Mouse (Mus musculus): ENCODE measurements around the gene Triobp. TPM values are rescaled to one million over a fixed set of nuclear protein-coding genes. Genes with fewer than 3 reads are reported as not detected.
A peak's percentile ranks its signal among the peaks of the same experiment; 100 is the strongest.

The Triobp gene
- polyA plus RNA-seq, 1 experiment from 2014 or later: 44.7 TPM

- Histone ChIP-seq H3K27ac (peak overlapping the region; percentile 96), H3K9ac (peak overlapping the region; percentile 85), H3K27me3 (no peaks in the 10 kb centered on the region), H3K4me2 (replicated peaks) (peak overlapping the region; percentile 96), H3K4me3 (peak overlapping the region; percentile 72), H3K4me1 (peaks cover 35% of the 10 kb centered on the region), H3K36me3 (peaks cover 16% of the 10 kb centered on the region), H3K9me3 (replicated peaks) (no peaks in the 10 kb centered on the region)
- ATAC-seq (ENCODE audit: low FRiP score): peak; percentile 68
- WGBS: under 1% methylated on average over 67 of the region's 87 CpGs
Observed at GRCm38 (mm10) chr15:78914091-78914822, 33.3 kb upstream of the Triobp start.

- H3K27ac ChIP-seq: peak overlapping the region; percentile 96
- no peaks in the 10 kb centered on the region for H3K27me3 ChIP-seq
- H3K9ac ChIP-seq: peak overlapping the region; percentile 85
- no peak for ATAC-seq (ENCODE audit: low FRiP score)
- 52% methylated on average over 8 of the region's 8 CpGs for WGBS
- H3K4me2 ChIP-seq (replicated peaks): peak overlapping the region; percentile 96
- no peaks in the 10 kb centered on the region for H3K9me3 ChIP-seq (replicated peaks)
- H3K36me3 ChIP-seq: peaks cover 22% of the 10 kb centered on the region
- H3K4me3 ChIP-seq: peak overlapping the region; percentile 72
- peaks cover 35% of the 10 kb centered on the region for H3K4me1 ChIP-seq
Observed at GRCm38 (mm10) chr15:78914823-78915659, 32.5 kb upstream of the Triobp start.

GRCm38 (mm10) chr15:78915660-78916017 is 31.9 kb upstream of the Triobp start:
- peak; percentile 23 for ATAC-seq (ENCODE audit: low FRiP score)
- 5% methylated on average over 8 of the region's 8 CpGs for WGBS
- H3K4me1 ChIP-seq: peaks cover 35% of the 10 kb centered on the region

GRCm38 (mm10) chr15:78916052-78916826 is 31.3 kb upstream of the Triobp start:
- Histone ChIP-seq H3K9ac (peak overlapping the region; percentile 85), H3K4me2 (replicated peaks) (peak overlapping the region; percentile 96), H3K27ac (peak overlapping the region; percentile 42), H3K9me3 (replicated peaks) (no peaks in the 10 kb centered on the region), H3K4me3 (peak overlapping the region; percentile 72), H3K36me3 (peaks cover 22% of the 10 kb centered on the region), H3K4me1 (peaks cover 35% of the 10 kb centered on the region), H3K27me3 (no peaks in the 10 kb centered on the region)
- 38% methylated on average over 12 of the region's 12 CpGs for whole genome bisulfite sequencing
- ATAC-seq (ENCODE audit: low FRiP score): peak; percentile 5; the same call in 1 of the 2 replicates

More at GRCm38 (mm10) chr15:78915660-78916017, 31.9 kb upstream of the Triobp start:
- H3K27me3 ChIP-seq: no peaks in the 10 kb centered on the region
- H3K4me2 ChIP-seq (replicated peaks): peak overlapping the region; percentile 96
- peaks cover 22% of the 10 kb centered on the region for H3K36me3 ChIP-seq
- peak overlapping the region; percentile 42 for H3K27ac ChIP-seq
- peak overlapping the region; percentile 72 for H3K4me3 ChIP-seq
- peak overlapping the region; percentile 85 for H3K9ac ChIP-seq
- H3K9me3 ChIP-seq (replicated peaks): no peaks in the 10 kb centered on the region

- Histone ChIP-seq H3K4me2 (replicated peaks) (no peak overlapping the region), H3K36me3 (peaks cover 22% of the 10 kb centered on the region), H3K4me3 (no peak overlapping the region), H3K27ac (no peak overlapping the region), H3K9me3 (replicated peaks) (no peaks in the 10 kb centered on the region), H3K9ac (no peak overlapping the region), H3K27me3 (no peaks in the 10 kb centered on the region), H3K4me1 (peaks cover 34% of the 10 kb centered on the region)
- ATAC-seq (ENCODE audit: low FRiP score): no peak
- 93% methylated on average over 23 of the region's 23 CpGs for WGBS
Observed at GRCm38 (mm10) chr15:78918126-78918525, 29.4 kb upstream of the Triobp start.

- H3K27ac ChIP-seq: no peak overlapping the region
- H3K4me3 ChIP-seq: no peak overlapping the region
- no peaks in the 10 kb centered on the region for H3K9me3 ChIP-seq (replicated peaks)
- ATAC-seq (ENCODE audit: low FRiP score): no peak
- 80% methylated on average over 12 of the region's 12 CpGs for WGBS
- no peaks in the 10 kb centered on the region for H3K27me3 ChIP-seq
- peaks cover 21% of the 10 kb centered on the region for H3K4me1 ChIP-seq
- no peak overlapping the region for H3K4me2 ChIP-seq (replicated peaks)
- H3K36me3 ChIP-seq: peaks cover 22% of the 10 kb centered on the region
- no peak overlapping the region for H3K9ac ChIP-seq
Observed at GRCm38 (mm10) chr15:78919914-78920313, 27.6 kb upstream of the Triobp start.

- Histone ChIP-seq H3K9me3 (replicated peaks) (no peaks in the 10 kb centered on the region), H3K27me3 (peaks cover 9% of the 10 kb centered on the region; the same call in 1 of the 2 replicates), H3K9ac (no peak overlapping the region), H3K4me1 (peaks cover 20% of the 10 kb centered on the region), H3K4me2 (replicated peaks) (no peak overlapping the region), H3K36me3 (peaks cover 17% of the 10 kb centered on the region), H3K4me3 (no peak overlapping the region), H3K27ac (no peak overlapping the region)
- no peak for ATAC-seq (ENCODE audit: low FRiP score)
- 88% methylated on average over 7 of the region's 7 CpGs for WGBS
Observed at GRCm38 (mm10) chr15:78922700-78923099, 24.8 kb upstream of the Triobp start.

GRCm38 (mm10) chr15:78923585-78923984 is 23.9 kb upstream of the Triobp start:
- 63% methylated on average over 6 of the region's 6 CpGs for WGBS
- H3K4me3 ChIP-seq: no peak overlapping the region
- no peaks in the 10 kb centered on the region for H3K9me3 ChIP-seq (replicated peaks)
- ATAC-seq (ENCODE audit: low FRiP score): no peak
- no peak overlapping the region for H3K9ac ChIP-seq
- peaks cover 26% of the 10 kb centered on the region for H3K4me1 ChIP-seq
- no peak overlapping the region for H3K4me2 ChIP-seq (replicated peaks)
- H3K27ac ChIP-seq: no peak overlapping the region
- peaks cover 9% of the 10 kb centered on the region; the same call in 1 of the 2 replicates for H3K27me3 ChIP-seq
- H3K36me3 ChIP-seq: peaks cover 10% of the 10 kb centered on the region

- no peaks in the 10 kb centered on the region for H3K9me3 ChIP-seq (replicated peaks)
- no peak overlapping the region for H3K9ac ChIP-seq
- H3K27ac ChIP-seq: no peak overlapping the region
- H3K4me2 ChIP-seq (replicated peaks): no peak overlapping the region
- H3K4me3 ChIP-seq: no peak overlapping the region
- no peaks in the 10 kb centered on the region for H3K36me3 ChIP-seq
- ATAC-seq (ENCODE audit: low FRiP score): no peak
- 37% methylated on average over 8 of the region's 8 CpGs for WGBS
- H3K27me3 ChIP-seq: peaks cover 13% of the 10 kb centered on the region; the same call in 1 of the 2 replicates
- H3K4me1 ChIP-seq: peaks cover 26% of the 10 kb centered on the region
Observed at GRCm38 (mm10) chr15:78925129-78925528, 22.4 kb upstream of the Triobp start.

- H3K4me1 ChIP-seq: peaks cover 26% of the 10 kb centered on the region
- peaks cover 13% of the 10 kb centered on the region; the same call in 1 of the 2 replicates for H3K27me3 ChIP-seq
- no peaks in the 10 kb centered on the region for H3K36me3 ChIP-seq
- peak within 1 kb of the TSS; percentile 30 for H3K4me3 ChIP-seq
- 7% methylated on average over 19 of the region's 20 CpGs for WGBS
- H3K4me2 ChIP-seq (replicated peaks): peak within 1 kb of the TSS; percentile 57
- H3K27ac ChIP-seq: peak within 1 kb of the TSS; percentile 56
- ATAC-seq (ENCODE audit: low FRiP score): peak; percentile 39; the same call in 1 of the 2 replicates
- peak within 1 kb of the TSS; percentile 50 for H3K9ac ChIP-seq
- no peaks in the 10 kb centered on the region for H3K9me3 ChIP-seq (replicated peaks)
Observed at GRCm38 (mm10) chr15:78926021-78926919, 21.3 kb upstream of the Triobp start, which contains the start of gene Lgals1. TSS of gene Lgals1 (plus strand) at chr15:78926725.
